Mouse (Mus musculus) CD8-positive naive resting alpha-beta T cell, adult 2 months (primary cell): ENCODE measurements around the gene Pofut1.

Source experiments
- DNase-seq, 2 experiments: peaks; one replicate each; pipeline ENCODE4 v3.0.0; 2022; ENCODE audit warnings: low read depth in 2 of 2, low spot score in 2 of 2

Gene Pofut1

DNA sequence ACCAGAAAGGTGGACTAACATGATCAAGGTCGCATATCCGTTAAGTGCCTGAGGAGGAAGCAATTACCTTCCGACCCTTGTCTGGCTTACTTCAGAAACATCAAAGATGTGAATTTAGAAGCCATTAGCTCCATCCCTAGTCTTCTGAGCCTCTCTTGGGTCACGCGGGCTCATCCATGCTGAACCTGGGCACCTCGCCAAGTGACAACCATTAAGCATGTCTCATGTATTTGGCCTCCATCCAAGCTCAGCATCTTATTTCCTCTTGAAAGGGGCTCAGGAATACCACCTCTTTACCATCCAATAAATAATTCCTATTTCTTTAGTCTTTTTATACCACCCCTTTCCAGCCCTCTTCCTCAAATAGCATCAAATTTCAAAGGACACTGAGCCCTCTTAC is 46.5 kb downstream of the Pofut1 start:
- no peak for DNase-seq

GRCm38 (mm10) chr2:153290938-153291928 is 49.9 kb downstream of the Pofut1 start, which contains the start of gene Kif3b:
Kif3b (plus strand) TSS chr2:153291413.
- DNase-seq = peak; percentile 82 to 87

DNA sequence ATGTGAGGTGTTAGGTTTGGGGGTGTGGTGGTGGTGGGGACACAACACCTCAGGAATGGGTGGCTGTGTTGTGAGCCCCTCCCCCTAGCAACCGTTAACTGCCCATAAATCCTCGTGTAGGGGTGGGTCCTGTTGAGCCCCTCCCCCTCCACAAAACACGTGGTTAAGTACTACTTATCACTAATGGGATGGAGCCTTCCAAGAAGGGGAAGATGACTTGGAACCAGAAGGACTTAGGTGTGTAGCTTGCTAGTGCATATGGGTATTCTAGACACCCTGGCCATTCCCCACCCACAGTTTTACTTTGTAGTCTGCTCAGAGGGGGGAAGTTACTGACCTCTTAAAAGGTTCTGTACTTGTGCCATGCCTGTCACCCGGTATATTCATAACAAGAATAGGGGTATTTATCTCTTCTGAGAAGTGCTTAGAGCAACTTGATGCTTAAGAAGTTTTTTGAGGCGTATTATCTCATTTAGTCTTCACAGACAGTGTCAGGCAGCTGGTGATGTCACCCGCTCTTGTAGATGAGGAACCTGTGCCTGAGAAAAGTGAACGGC is 51.0 kb downstream of the Pofut1 start:
- DNase-seq = peak in 1 of 2 experiments; percentile 8

GRCm38 (mm10) chr2:153295196-153295595 is 53.9 kb downstream of the Pofut1 start:
- no peak for DNase-seq

DNA sequence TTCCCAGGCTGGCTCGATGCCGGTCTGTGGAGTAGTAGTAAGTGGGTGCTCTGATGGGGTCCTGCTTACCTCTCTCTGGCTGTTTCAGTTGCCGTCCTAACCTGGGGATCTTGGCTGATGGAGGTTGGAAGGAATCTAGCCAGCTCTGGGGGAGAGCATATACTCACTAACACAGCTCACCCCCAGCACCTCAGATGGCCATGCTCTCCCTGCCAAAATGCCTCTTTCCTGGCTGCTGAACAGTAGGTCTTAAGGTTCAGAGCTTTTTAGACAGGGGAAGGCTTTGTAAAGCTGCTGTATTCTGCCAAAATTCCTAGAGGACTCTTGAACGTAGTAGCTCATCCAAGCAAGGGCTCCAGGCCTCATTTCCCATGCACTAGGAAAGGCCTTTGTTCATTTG is 56.4 kb downstream of the Pofut1 start:
- no peak for DNase-seq

DNA sequence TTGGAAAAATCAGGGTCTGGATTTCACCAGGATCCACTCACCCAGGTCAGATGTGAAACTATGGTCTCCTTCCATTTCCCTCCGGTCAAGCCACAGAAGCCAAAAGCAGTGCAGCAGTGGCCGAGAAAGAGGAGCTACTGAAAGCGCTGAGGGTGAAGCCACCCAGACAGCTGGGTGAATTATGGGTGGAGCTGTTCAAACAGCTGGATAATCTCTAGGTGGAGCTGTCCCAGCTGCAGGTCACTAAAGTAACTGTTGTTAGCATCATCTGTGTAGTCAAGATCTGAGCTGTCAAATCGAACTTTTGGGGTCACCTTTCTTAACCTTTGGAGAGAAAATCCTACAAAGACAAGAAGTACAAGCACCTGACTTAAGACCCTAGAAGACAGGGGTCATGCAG is 57.1 kb downstream of the Pofut1 start:
- no peak for DNase-seq

GRCm38 (mm10) chr2:153298863-153299262 is 57.5 kb downstream of the Pofut1 start:
- no peak for DNase-seq

DNA sequence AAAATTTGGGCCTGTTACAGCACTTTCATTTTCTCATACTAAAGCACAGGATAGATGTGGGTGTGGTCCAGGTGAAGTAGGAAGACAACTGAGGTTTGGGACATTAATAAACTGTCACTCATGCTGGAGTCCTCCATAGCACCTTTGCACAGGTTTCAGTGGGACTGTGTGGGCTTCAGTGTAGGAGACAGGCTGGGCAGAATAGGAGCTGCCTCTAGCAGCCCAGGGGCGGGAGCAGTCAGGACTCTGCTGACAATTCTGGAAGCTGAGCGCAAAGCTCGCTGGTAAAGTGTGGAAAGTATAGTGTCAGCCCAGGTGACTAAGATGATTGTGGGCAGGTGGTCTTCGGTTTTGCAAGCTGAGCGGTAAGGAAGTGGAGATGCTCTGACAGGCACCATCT is 59.8 kb downstream of the Pofut1 start:
- DNase-seq = no peak

DNA sequence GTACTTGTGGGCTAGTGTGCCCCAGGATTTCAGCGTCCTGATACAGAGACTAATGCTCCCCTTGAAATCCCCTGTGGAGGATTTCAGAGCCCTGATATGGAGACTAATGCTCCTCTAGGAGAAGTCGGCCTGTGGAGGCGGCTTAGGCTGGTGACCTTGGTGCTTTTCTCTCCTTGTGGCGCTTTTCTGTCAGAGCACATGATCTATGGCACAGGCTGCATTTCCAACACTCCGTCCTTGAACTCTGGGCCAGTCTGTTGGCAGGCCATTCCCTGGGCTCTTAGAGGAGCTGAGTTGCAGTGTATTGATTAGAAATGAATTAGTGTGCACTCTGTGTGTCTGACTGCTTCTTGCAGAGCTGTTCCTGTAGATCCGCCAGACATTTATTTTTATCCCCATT is 63.9 kb downstream of the Pofut1 start:
- no peak for DNase-seq

- no peak for DNase-seq
Measured at GRCm38 (mm10) chr2:153308586-153308985, 67.3 kb downstream of the Pofut1 start.

GRCm38 (mm10) chr2:153309106-153309505 is 67.8 kb downstream of the Pofut1 start:
- DNase-seq = no peak

DNA sequence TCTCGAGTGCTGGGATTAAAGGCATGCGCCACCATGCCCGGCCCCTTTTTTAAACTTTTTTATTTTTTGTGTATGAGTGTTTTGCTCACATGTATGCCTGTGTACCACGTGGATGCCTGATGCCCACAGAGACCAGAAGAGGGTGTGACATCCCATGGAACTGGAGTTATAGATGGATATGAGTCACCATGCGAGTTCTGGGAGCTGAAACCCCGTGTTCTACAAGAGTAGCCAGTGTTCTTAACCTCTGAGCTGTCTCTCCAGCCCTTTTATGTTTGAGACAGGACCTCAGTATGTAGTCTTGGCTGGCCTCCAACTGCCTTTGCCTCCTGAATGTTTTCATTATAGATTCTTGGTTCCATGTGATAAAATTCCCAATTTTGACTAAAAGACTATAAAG is 68.9 kb downstream of the Pofut1 start:
- no peak for DNase-seq

GRCm38 (mm10) chr2:153312884-153313283 is 71.6 kb downstream of the Pofut1 start:
- DNase-seq = no peak

DNA sequence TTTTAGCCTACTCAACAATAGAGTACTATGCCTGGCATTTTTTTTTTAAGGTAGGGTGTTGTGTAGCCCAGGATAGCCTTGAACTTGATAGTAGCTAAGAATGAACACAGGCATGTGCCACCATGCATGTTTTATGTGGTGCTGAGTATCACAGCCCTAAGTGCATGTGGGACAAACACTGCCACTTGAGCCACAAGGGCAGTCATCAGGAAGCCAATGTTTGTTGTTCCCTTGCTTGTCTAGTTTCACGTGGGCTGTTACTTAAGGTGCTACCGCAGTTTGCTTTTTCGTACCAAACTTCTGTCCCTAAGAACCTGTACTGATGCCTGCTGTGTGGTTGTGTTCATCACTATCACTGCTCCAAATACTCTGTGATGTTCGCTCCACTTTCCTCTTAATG is 77.1 kb downstream of the Pofut1 start:
- DNase-seq = no peak

DNA sequence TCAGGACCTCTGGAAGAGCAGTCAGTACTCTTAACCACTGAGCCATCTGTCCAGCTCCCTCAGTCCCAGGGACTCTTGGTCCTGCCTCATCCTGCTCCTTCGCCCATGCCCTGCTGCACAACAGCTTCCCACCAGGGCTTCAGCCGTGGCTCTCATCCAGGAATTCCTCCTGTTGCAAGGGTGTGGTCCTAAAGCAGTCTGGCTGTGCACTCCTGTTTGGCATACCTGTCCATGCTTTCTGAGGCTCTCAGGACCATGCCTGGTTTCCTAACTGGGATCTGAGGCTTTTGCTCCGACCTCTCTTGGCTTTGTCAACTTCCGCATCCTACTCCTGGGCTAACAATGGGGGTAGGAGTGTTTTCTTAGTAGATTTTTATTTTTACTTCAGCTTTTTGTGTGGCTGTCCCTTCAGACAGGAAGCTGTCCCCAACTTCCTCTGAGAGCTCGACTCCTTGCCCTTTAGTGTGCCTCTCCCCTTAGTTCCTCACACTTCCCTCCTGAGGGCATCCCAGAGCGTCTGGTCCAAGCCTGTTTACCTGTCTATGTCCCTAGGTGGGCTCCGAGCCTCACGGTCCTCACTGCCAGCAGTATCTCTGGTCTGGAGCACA is 77.8 kb downstream of the Pofut1 start:
- DNase-seq = no peak
